Mouse (Mus musculus) urinary bladder, adult 18-20 months (tissue): ENCODE measurements around the gene Fam160b1.

Experiments
- DNase-seq, 2 experiments: peaks; one replicate each; pipeline ENCODE4 v3.0.0; 2022; ENCODE audit warnings: low spot score in 2 of 2, mixed read lengths in 2 of 2

Gene Fam160b1

DNA sequence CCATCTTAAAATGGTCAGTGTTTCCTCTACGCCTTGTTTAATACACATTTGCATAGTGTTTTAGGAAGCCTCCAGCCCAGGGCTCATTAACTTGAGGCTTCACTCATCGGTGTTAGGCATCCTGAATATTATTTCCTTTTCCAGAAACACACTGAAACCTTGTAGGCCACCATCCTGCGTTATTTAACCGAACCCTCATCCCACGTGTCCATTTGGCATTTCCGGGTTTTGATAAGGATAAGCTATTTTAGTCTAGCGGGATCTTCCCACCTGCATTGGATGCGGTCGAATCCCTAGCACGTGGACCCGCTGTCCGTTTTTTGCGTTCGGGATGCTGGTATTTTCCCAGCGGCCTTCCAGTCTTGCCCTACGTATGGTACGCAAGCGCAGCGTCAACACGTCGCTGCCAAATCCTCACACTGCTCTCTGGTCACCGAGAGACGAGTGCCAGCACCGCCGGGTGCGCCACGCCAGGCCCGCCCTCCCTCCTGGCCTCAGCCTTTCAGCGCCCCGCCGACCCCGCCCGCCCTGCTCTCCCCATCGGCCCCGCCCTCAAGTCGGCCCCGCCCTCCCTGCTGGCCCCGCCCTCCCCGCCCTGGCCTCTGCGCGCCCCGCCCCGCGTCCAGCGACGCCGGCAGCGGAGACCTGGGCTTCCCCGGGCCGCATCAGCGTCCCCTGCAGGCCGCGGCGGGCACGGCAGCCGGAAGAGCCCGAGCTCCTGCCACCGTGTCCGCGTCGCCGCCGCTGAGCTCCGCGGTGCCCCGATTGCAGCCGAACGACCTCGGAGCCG is at the start of gene Fam160b1:
Gene Fam160b1 (plus strand): TSS at position 340 of the 790 bp plus-strand sequence.
- peak; percentile 88 to 90 for DNase-seq

DNA sequence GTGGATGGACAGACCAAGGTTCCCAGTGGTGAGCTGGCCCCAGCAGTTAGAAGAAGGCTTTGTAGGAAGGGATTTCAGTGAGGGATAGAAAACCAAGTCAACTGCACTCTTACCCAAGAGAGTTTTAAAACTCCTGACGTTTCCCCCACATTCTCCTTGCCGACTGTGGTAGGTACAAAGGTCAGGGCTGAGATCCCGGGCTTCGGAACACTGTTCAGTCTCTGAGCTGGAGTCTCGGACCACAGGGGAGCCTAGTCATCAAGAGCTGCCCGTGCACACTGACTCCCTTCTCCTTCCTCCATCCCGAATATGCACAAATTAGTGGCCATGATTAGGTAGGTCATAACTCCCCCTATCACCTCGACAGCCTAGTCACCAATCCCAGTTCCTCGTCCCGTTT is 47.3 kb upstream of the Fam160b1 start:
- DNase-seq, result no peak

GRCm38 (mm10) chr19:57313891-57314345 is 46.6 kb upstream of the Fam160b1 start:
- DNase-seq, result no peak

GRCm38 (mm10) chr19:57314346-57315012 is 46.0 kb upstream of the Fam160b1 start, which contains the start of gene Ablim1:
Gene Ablim1 (minus strand): TSS chr19:57314919.
- DNase-seq, result peak in 1 of 2 experiments; percentile 44

DNA sequence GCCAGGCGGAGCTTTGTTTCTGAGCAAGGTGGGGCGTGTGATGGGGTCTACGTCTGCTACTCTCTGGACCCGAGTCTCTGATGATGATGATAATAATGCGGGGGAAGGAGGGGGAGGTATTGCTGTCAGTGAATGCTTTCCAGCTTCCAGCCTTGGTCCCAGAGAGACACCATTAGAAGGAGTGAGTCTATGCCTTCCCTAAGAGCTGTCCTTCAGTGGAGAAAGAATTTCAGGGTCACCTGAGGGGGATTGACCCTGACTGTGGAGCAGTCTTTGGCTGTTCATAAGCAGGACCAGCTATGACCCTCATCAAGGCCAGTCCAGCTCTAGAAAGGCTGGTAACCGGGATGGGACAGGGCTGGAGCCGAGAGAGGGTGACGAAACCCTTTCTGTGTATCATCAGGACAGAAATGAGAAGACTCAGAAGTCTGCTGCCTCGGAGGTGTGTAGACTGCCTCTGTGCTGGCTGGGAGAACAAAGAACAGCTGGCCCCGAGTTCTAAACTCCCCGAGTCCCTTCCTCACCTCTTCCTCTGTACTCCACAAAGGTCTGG is 45.4 kb upstream of the Fam160b1 start:
- DNase-seq, result no peak

GRCm38 (mm10) chr19:57316597-57316996 is 43.9 kb upstream of the Fam160b1 start:
- DNase-seq, result no peak

GRCm38 (mm10) chr19:57320656-57321382 is 39.7 kb upstream of the Fam160b1 start:
- DNase-seq, result no peak

DNA sequence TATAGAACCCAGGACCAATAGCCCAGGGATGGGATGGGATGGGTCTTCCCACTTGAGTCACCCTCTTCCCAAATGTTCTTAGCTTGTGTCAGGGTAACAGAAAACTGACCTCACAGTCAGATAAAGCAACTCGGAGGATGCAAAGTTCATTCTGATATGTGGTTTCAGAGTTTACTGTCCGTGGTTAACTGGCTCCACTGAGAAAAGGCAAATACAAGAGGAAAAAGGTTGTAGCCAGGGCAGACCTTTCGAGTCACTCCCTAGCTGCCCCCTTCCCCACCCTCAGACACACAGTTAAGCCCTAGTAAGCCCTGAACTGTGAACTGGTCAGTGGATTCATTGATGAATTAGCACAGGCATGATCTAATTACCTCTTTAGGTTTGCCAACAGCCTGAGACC is 38.6 kb upstream of the Fam160b1 start:
- DNase-seq, result no peak

GRCm38 (mm10) chr19:57322491-57322890 is 38.0 kb upstream of the Fam160b1 start:
- DNase-seq, result no peak

DNA sequence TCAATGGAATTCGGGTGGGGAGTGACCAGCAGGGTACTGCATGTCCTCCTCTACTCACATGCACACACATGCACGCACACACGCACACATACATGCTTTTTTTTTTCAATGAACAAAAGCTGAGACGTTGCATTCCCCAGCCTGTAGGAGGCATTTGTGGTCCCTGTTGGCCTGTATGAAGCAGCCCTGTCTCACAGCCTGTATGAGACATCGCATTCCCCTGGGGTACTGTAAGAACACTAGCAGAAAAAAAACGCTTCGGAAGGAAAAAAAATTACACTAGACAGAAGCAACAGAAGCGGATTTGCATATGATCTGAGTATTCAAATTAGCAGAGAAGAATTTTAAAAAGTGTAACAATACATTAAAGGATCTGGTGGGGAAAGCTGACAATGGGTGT is 37.4 kb upstream of the Fam160b1 start:
- DNase-seq, result no peak

GRCm38 (mm10) chr19:57325748-57326300 is 34.7 kb upstream of the Fam160b1 start:
- DNase-seq, result peak in 1 of 2 experiments; percentile 41

GRCm38 (mm10) chr19:57327679-57328078 is 32.8 kb upstream of the Fam160b1 start:
- no peak for DNase-seq

DNA sequence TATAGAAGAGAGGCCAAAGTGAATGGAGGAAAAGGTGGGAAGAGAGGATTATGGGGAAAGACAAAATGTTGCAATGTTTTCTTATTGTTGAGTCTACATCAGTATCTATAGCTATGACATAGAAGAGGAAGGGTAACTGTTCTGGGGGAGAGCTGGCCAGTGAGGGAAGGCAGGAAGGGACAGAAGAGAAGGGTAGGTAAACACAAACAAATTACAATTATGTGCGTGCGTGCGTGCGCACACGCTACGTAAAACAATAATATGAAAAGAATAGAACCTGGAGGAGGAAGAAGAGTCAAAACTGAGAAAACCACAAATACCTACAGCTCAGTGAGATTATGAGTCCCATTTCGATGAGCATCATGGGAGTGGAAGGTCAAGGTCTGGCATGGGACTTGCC is 32.2 kb upstream of the Fam160b1 start:
- DNase-seq, result no peak

GRCm38 (mm10) chr19:57328792-57329191 is 31.7 kb upstream of the Fam160b1 start:
- peak; percentile 10 to 17 for DNase-seq

GRCm38 (mm10) chr19:57330309-57330708 is 30.2 kb upstream of the Fam160b1 start:
- DNase-seq, result no peak

- no peak for DNase-seq
These were observed 29.2 kb upstream of the Fam160b1 start for GRCm38 (mm10) chr19:57331237-57331636.

DNA sequence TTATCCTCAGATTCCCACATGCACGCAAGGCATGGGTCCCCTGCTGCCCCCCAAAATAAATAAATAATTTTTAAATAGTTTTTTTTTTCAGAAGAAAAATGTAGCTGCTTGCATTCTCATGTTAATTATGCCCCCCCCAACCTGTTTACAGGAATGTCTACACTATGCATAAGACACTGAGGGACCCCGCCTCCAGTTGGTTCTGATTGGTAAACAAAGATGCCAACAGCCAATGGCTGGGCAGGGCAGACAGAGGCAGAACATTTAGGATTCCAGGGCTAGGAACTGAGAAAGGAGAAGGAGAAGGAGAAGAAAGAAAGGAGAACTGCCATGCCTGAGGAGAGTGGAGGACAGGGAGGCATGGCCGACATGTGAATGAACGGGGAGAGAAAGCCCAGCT is 27.1 kb upstream of the Fam160b1 start:
- no peak for DNase-seq

- DNase-seq, result no peak
These were observed 25.3 kb upstream of the Fam160b1 start for GRCm38 (mm10) chr19:57335135-57335534.

- DNase-seq, result no peak
These were observed 21.1 kb upstream of the Fam160b1 start for GRCm38 (mm10) chr19:57339281-57339864.

- DNase-seq, result no peak
These were observed 19.4 kb upstream of the Fam160b1 start for GRCm38 (mm10) chr19:57340900-57341742.
